Mouse (Mus musculus) 3134 (cell line): ENCODE measurements around the gene Satb1.

Experiments used
- DNase-seq: peaks from one replicate; pipeline ENCODE4 v3.0.0-alpha.2; 2011; ENCODE audit warnings: low spot score; ENCODE audit not compliant: insufficient read length; ENCODE audit errors: extremely low read depth

Satb1 gene

DNA sequence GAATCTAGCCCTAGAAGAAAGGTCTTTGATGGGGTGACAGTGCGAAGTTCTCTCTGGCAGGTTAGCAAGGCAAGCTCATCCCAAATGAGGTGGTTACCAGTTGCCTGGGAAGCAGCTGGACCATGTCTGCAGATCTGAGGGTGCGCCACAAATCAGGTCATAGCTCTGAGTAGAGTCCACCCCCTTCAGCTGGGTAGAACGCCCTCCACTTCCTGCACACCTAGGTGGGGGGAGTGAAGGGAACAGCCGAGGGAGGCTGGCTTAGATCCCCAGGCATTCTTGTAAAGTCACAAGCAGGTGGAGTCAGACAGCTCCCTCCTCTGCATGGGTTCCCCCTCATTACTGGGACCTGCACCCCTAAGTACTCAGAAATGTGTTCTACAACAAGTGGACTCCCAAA is 6.6 kb downstream of the Satb1 start:
- no peak for DNase-seq

DNA sequence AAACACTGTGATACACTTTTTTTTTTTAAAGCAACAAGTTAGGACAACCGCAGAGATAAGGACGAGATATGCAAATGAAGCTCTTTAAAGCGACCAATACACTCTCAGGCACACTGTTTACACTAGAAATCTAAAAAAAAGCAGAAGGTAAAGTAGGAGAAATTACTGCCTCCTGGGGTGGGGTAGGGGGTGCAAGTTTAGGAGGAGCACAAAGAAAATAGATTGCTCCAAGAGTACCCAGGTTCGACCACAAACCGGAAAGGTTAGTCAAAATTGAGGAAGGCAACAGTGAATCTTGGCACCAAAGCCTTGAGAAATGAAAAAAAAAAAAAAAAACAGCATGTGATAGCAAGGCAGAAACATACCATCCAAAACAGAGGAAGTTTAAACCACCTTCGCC is 18.8 kb downstream of the Satb1 start:
- DNase-seq: no peak

DNA sequence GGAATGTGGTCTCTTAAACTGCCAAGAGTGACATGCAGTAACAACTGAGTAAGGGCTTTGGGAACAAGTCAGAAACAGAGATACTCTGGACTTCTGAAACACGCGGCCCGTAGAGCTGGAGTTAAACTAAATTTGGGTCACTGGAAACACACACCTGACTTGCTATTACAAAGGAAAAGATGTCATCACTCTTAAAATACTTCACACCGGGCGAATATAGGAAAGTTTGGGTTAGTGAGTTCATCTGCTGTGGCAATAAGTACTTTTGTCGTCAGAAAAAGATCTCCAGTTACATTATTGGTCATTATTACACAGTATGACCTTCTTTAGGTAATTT is 19.3 kb downstream of the Satb1 start:
- DNase-seq: no peak

DNA sequence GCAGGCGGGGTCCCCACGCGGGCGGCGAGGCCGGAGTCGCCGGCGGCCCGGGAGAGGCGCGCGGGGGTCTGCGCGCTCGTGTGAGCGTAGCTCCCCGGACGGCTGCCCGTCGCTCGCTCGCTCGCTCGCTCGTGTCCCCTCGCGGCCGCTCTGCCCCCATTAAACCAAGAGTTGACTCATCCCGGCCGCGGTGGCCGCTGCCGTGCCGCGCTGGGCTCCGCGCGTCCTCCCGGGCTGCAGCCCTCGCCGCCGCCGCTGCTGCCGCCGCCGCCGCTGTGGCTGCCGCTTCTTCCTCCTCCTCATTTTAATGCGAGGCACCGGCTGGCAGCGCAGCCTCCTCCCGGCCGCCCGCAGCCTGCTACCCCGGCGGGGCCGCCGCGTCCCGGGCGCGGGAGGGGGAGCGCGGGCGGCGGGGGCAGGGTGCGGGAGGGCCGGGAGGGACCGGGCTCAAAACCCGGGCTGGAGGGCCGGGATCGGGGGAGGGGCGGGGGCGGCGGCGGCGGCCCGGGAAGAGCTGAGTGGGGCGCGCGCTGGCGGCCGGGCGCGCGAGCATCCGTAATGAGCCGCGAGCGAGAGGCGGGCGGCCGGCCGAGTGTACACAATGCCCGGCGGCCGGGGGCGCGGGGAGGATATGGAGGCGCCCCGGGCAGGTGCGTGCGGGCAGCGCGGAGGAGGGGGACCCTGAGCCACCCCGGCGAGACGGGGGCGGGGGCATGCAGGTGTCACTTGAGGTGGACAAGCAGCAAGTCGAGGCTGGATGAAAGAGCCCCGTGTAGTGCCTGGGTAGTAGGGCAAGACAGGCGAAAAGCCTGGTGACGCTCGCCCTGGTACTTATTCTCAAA is 19.9 kb downstream of the Satb1 start:
- no peak for DNase-seq

DNA sequence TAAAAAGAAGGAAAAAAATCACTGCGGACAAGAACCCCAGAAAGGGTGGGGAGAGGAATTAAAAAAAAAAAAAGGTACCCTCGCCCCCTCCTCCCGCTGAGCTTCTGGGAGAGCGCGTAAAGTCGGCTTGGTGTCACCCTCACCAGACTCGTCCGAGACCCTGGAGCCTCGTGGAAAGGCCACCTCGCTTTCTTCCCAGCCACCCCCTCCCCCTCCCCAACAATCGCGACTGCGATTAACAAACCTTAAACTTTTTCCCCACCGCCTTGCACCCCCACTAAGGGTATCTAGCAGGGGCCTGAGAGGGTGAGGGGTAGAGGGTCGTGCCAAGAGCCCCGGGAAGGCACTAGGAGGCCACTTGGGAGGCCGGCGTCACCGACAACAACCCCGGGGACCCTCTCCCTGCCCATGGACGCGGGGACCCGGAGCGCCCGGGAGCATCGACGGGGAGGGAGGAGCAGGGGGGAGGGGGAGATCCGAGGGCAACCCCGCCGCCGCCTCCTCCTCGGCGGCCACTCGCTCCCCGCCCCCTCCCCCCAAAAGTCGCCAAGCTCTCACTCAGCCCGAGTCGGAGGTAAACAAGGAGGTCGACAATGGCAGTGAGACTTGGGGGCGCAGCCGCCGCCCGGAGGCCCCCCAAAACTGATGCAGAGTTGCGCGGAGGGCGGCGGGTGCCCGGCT is 20.7 kb downstream of the Satb1 start:
- DNase-seq: no peak

DNA sequence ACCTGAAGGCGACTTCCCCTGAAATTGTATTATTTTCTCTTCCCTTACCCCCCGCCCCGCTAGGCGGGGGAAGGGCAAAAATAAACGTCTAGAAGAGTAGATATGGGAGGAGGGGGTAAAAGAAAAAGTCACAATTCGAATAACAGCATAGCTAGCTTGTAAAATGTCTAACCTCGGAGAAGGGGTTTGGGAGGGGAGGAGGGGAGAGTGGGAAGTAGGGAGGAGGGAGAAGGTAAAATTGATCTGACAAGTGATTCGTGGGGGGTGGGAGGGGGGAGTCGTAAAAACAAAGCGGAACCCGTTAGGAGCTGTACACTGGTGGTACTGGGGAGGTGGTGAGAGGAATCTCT is 21.2 kb downstream of the Satb1 start:
- no peak for DNase-seq

DNA sequence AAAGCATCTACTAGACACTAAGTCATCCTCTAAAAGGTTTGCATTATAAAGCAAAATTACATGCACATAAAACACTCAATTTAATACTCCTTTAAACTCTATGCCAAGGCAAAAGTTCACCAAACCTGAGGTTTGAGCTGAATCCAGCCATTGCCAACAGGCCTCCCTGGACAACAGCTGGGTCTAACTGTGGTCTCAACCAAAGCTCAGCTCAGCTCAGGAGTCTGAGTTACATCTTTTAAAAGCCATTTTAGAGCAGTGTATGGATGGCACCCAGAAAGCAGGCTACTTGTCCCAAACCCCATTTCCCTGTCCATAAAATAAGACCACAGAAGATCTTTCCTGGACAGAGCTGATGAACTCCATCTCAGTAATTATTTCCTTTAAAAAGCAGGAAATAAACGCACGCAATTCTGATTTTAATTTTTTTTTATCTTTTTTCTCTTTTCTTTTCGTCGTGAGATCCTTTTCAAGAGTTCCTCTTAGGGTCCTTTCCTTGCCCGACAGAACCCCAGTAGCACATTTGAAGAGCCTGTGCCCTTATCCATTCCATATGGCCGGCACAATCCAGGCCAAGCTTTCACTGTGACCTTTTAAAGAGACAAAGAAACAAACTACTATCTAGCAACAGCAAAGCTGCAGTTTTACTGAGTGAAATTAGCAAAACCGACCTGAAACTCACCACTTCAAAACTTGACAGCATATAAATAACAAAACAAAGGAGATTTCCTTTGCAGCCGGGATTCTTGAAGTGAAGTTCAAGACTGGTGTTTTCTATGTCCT is 21.8 kb downstream of the Satb1 start:
- DNase-seq: no peak

DNA sequence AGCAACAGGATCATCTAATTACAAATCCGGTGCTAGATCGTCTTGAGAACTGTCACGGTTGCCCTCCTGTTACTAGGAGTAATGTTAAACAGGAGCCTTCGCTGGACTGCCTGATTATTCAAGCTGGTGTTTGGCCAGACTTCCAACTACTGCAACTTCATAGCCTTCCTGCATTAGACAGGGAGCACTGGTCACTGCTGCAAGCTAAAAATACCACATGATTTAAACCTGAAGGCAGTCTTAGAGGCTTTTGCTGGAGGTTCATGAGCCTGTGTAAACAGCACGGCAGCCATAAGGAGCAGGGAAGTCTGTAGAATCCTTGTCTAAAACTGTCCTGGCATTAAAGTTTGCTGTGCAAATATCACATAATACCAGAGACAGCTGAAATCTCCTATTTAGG is 25.7 kb downstream of the Satb1 start:
- no peak for DNase-seq

DNA sequence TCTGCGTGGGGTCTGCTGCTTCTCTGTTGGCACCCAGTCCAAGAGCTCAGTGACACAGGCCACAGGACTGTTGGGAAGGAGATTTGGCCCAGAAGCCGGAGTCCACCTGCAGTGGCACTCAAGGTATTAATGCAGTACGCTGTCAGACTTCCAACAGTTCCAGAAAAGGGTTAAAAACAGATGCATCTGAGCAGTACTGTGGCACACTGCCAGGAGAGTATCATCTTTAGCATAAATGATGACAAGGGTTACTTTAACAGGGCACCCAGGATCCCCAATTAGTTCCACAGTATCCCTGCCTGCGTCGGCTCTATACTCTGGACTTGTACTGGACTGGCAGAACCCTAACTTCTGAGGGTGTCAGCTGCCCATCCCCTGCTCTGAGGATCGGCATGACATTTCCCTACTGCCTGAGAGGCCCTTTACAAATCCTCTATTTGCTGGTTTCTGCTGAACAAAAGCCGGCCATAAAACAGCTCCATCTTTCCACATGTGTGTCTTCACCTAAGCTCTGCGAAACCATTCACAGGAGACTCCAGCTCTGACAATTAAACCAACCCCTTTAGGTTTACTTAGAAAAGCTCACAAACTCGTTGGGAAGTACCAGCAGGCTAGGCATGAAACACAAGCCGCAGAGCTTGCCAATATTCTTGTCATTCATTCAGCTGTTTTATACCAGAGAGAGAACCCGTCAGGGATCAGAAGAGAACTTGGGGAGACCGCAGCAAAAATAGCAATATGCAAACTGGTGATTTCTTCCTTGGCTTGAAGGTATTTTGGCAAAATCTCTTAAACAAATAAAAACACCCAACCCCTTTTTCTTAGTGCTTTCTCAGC is 26.7 kb downstream of the Satb1 start:
- no peak for DNase-seq

DNA sequence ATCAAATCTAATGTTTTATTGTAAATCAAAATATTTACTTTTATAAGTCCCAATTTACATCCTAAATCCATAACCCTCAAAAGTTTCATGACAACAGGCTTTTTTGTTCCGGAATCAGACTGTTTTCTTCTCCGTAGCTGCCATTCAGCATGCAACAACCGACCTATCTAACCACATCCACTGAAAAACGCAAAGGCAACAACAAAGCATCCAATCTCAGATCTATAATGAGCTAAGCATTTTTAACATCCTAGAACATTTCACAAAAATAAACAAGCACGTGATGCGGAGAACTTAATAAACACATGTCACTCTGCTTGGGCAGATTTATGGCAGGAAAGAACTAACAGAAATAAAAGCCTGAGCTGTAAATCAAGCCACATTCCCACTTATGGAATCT is 32.9 kb downstream of the Satb1 start:
- no peak for DNase-seq

DNA sequence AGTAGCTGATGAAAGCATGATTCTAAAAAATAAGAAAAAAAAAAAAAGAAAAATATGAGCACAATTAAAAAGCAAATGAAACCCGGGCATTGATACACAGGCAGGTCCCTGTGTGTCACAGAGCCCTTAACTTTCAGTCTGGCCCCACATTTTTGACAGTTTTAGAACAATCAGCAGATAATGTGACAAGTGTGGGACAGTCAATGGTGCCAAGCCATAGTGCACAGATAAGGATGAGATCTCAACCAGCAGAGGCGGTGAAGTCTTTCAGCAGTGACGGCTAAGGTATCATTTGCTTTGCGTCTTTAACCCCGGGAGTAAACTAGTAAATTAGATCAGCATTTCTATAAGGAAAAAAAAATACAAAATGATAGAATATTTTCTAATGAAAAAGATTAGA is 36.6 kb downstream of the Satb1 start:
- no peak for DNase-seq

DNA sequence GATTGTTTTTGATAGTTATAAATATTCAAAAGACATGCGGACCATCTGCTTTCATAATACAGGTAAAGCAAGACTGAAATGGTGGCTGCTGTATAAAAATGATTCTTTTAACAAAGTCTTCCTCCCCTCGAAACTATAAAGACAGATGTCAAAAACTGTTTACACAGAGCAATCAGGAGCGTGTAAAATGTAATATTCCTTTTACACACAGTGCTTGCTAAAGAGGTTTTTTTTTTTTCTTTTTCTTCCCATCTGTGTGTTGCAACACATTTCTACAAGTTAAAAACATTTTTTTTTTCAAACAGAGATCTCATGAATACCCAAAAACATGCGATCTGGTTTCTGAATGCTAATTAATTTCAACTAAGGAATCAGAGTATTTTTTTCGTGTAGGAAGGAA is 41.9 kb downstream of the Satb1 start:
- DNase-seq: no peak

DNA sequence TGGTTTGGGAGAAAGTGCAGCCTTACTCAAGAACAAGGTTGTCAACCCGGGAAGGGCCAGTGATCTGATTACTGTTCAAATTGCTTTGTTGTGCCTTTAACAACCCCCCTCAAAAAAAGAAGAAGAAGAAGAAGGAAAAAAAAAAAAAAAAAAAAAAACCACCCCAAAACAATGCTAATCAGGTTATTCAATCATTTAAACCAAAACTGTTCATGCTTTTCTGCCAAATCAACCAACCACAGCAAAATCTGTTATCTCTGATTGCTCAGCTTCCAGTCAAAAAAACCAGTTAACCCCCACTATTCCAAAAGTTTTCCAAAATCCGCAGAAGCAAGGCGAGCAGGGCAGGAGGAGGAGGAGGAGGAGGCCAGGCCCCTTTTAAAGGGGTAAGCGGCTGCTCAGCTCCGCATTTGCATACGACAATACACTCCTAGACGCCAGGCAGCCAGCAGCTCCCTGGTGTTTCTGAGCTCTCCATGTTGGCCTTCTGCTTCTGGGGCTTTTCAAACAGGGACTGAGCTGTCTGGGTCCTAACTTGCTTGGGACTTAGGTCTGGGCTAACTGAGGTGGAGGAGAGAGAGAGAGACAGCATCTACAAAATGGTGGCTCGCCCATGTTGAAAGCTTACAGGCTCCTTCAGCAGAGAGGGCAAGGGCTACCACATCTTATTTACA is 42.6 kb downstream of the Satb1 start:
- DNase-seq: no peak

DNA sequence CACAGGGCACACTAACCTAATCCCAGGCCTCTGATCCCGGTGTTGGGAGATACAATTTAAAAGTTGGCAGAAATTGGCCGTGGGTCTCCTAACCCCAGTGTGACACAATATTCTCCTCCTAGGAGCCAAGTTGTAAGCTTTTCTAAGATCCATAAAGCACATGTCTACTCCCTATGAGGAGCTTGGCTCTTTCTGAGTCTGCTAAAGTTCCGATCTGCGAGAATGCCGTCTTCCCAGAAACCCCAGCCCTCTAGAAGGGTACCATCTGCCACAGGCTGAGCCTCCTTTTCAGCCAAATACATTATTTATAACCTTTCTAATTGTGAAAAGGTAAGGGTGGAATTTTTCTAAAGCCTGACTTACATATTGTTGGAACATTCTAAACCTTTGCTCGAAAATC is 43.3 kb downstream of the Satb1 start:
- no peak for DNase-seq

DNA sequence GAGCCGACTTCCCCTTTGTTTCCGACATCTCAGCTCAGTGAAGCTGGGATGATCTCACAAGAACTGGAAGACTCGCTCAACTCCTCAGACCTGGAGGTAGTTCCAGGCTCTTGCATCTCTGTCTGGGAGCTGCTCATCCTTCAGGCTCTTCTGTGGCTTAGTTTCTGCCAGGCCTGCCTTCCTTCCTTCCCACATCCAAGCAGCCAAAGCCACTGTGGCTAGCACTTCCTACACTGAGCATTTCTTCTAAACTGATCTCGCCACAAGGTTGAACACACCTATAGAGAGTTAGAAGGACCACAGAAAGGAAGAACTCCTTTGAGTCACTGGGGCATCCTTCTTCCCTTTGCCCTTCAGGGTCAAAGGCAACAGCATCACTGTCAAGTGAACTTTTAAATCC is 44.0 kb downstream of the Satb1 start:
- DNase-seq: no peak

DNA sequence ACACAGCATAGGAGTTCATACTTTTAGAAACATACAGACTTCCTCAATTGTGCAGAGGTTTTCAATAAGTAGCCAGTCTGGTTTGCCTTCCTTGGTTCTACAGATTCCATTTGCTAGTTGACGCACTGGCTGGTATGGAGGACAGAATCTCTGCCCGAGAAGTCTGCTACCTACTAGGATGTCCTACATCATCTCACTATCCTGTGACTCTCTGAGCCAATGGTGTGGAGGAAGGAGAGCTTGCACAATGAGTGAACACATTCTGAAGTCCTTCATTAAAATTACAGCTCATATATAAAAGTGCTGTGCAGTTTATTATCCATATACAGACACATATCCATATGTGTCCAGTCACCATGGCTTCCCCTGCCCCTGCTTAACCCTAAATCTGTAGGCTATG is 45.1 kb downstream of the Satb1 start:
- DNase-seq: no peak

DNA sequence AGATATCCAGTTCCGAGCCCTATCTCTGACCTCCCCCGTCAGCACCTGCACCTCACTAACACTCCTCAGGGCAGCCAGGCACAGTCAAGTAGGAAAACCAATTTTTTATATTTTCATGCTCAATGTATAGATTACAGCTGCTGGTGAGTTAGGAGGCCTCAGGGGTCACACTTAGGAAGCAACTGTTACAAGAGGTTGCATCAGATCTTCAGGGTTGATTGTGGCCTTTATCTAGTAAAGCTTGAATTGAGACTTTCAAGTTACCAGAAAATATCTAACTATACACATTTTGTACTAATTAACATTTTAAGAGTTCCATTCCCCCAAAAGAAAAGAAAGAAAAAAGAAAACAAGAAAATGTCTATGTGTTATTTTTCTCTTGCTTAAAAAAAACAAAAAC is 47.0 kb downstream of the Satb1 start:
- DNase-seq: no peak

DNA sequence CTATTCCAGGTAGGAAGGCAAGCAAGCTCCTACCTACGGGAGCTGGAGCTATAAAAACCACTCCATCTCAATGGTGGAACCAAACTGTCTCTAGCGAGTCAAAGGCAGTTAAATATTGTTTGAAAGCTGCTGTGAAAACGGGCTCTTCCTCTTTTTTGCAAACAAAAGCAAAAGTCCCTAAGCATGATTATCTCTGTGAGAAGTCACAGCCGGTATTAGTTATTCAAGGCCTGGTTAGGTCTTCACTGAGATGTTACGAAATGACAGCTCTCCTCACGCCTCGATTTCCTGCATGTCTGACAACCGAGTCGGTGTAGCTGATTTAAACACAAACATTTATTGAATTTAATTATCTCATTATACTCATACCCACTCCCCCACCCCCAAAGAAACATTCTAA is 48.2 kb downstream of the Satb1 start:
- DNase-seq: no peak

DNA sequence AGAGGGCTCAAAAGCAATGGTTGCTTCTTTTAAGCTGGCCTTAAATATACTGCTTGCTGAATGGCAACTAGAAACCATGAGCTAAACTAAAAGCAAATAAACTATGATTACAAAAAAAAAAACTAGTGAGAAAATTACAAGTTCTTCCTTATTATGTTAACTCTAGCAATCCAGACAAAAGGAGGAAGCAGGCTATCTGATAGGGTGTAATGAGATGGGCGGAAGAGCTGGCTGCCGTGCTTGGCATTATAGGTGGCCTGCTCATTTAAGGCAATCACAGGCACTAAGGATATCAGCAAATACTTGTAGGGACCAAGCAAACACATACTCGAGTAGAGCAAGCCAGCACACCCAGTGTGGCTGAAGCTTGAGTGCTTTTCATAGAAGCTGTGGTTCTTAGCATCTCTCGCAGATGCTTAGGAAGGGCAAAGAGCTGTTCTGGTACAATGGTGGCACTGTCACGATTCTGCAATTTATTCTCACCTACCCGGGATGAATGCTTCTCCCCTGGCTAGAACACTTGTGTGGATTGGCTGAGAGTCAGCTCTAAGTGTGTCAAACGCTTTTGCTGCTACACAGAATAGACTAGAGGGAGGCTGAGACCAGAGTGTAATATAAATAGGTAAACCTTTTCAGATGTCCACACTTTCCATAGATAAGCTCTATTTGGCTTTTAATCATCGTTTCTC is 49.4 kb downstream of the Satb1 start:
- no peak for DNase-seq

DNA sequence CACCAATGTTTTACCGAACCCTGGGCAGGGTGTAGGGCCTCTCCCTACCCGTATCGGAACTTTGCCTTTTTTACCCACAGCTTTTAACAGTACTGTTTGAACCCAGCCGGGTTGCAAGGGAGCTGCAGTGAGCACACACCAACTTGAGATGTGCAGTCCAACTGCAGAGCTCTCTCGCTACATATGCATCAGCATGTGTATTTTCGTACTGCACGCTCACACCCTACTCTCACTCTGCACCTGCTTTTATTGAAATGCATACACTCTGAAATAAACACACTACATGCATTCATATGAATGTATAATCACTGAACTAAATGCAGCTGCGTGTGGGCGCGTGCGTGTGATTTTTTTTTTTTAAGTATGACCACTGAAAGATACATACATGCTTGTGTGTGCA is 53.1 kb downstream of the Satb1 start:
- DNase-seq: no peak
